Mouse (Mus musculus) CH12.LX (cell line): Measurements from ENCODE around the gene 1700016H13Rik.

ENCODE experiments used
- CTCF ChIP-seq, 2 experiments: IDR thresholded peaks in 1 of 2; conservative IDR thresholded peaks in 1 of 2; 2 replicates each; pipeline ENCODE4 v1.5.1; 2011 to 2012; ENCODE audit warnings: low read depth in 2 of 2, low read length in 2 of 2, improper control_type of control experiment in 1 of 2, inconsistent platforms in 1 of 2, mild to moderate bottlenecking in 1 of 2, moderate library complexity in 1 of 2
- EP300 ChIP-seq: IDR thresholded peaks from 2 replicates; pipeline ENCODE4 v1.6.1; 2011; ENCODE audit warnings: low read length, improper control_type of control experiment
- GABPA ChIP-seq: IDR thresholded peaks from 2 replicates; pipeline ENCODE4 v1.6.1; 2012; ENCODE audit warnings: low read depth, low read length, improper control_type of control experiment, inconsistent platforms; ENCODE audit not compliant: insufficient replicate concordance
- MAZ ChIP-seq: IDR thresholded peaks from 2 replicates; pipeline ENCODE4 v1.6.1; 2012; ENCODE audit warnings: low read depth, mild to moderate bottlenecking, inconsistent platforms, low read length, improper control_type of control experiment, moderate library complexity
- MYC ChIP-seq: IDR thresholded peaks from 2 replicates; pipeline ENCODE4 v1.6.1; 2011; ENCODE audit warnings: low read depth, mild to moderate bottlenecking, improper control_type of control experiment, low read length
- TCF12 ChIP-seq: IDR thresholded peaks from 2 replicates; pipeline ENCODE4 v1.6.1; 2014; ENCODE audit warnings: low read depth, mild to moderate bottlenecking, inconsistent platforms, low read length, improper control_type of control experiment

GRCm38 (mm10) chr5:103671858-103672257 lies 16.0 kb upstream of the 1700016H13Rik start:
- TF ChIP-seq CTCF (conservative IDR thresholded peaks at IDR 0.05 in 1 of 2, IDR thresholded peaks at IDR 0.05 in 1 of 2; ENCODE audit: low read depth in 2 of 2, low read length in 2 of 2) (no peak), TCF12 (no peak), EP300 (no peak), MYC (no peak), GABPA (no peak), MAZ (no peak)
